Mouse (Mus musculus) kidney, adult 2 months (tissue): ENCODE measurements around the gene Topbp1. TPM values are rescaled to one million over a fixed set of nuclear protein-coding genes. Genes with fewer than 3 reads are reported as not detected.

ENCODE experiments used
- DNase-seq: peaks from one replicate; pipeline ENCODE4 v3.0.0; 2021
- H3K27ac ChIP-seq: fragments of 200-500 bp; 2 replicates; pipeline ENCODE4 v1.5.1; 2012; ENCODE audit warnings: low read depth, low read length, control low read depth, inconsistent platforms; ENCODE audit not compliant: insufficient read depth
- H3K27me3 ChIP-seq: fragments of 200-500 bp; replicated peaks from 2 replicates; pipeline ENCODE4 v1.6.1; 2012; ENCODE audit warnings: mild to moderate bottlenecking, moderate library complexity, low read length, inconsistent platforms; ENCODE audit not compliant: control insufficient read depth, insufficient read depth
- H3K36me3 ChIP-seq: fragments of 200-500 bp; 2 replicates; pipeline ENCODE4 v1.6.1; 2012; ENCODE audit warnings: mild to moderate bottlenecking, moderate library complexity, low read length, inconsistent platforms; ENCODE audit not compliant: control insufficient read depth, insufficient read depth
- H3K4me1 ChIP-seq: fragments of 200-500 bp; 2 replicates; pipeline ENCODE4 v1.6.1; 2011; ENCODE audit warnings: low read length; ENCODE audit not compliant: control insufficient read depth, insufficient read depth
- H3K4me3 ChIP-seq: fragments of 200-500 bp; 2 replicates; pipeline ENCODE4 v1.5.1; 2011; ENCODE audit warnings: mild to moderate bottlenecking, low read depth, low read length, control low read depth; ENCODE audit not compliant: insufficient read depth
- CTCF ChIP-seq: fragments of 200-500 bp; conservative IDR thresholded peaks from 2 replicates; pipeline ENCODE4 v1.5.1; 2011; ENCODE audit warnings: low read depth, mild to moderate bottlenecking, control low read depth, low read length, moderate library complexity, mixed read lengths; ENCODE audit not compliant: insufficient read depth, insufficient read length
- POLR2A ChIP-seq: fragments of 200-500 bp; IDR thresholded peaks from one replicate; pipeline ENCODE4 v1.6.1; 2011; ENCODE audit warnings: low read depth, low read length, control low read depth
- WGBS: fragments of 180-500 bp; shearing (Covaris S2); methylation state at CpG from one replicate; pipeline ENCODE4 v1.1.7; 2018; 5-methylcytosine and 5-hydroxymethylcytosine counted together
- polyA plus RNA-seq: library from polyadenylated mRNA; depleted of rRNA; stranded (reverse); fragments of >200 nt; gene quantifications from 2 replicates; pipeline ENCODE4 v1.2.3, GENCODE M21; 2012

Topbp1 gene
- polyA plus RNA-seq, 1 experiment: 4.4 TPM

DNA sequence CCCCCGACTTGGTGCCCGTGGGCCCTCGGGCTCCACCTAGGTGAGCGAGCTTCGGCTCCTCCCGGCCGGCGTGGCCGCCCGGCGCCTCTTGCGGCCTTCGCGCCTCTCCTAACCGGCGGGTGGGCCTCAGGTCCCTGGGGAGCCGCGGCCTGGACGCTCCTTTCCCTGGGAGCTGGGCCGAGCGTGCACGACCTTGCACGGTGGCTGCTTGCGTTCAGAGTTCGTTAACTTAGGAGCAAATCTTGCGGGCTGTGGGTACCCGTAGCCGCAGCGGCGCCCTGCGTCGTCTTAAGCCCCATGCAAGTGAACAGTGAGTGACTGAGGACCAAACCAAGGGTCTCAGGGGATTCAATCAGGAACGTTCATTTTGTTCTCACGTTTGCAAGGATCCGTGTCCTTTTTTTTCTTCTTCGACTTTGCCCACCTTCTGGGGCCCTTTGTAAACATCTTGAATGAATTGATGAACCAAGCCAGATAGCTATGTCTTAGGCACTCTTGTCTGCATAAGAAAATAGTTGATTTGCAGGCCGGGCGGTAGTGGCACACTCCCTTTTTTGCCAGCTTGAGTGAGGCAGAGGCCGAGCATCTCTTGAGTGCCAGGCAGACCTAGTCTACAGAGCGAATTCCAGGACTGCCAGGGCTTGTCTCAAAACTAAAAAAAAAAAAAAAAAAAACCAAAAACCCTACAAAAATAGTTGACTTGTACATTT is 472 bp downstream of the Topbp1 start:
- Histone ChIP-seq H3K27ac (no peak overlapping the region), H3K36me3 (no peaks in the 10 kb centered on the region), H3K4me3 (peak overlapping the region; percentile 99), H3K4me1 (peaks cover 3% of the 10 kb centered on the region; the same call in 1 of the 2 replicates), H3K27me3 (no peaks in the 10 kb centered on the region)
- no peak for DNase-seq
- no peak for TF ChIP-seq CTCF
- TF ChIP-seq POLR2A: no peak
- 1% methylated on average over 40 of the region's 40 CpGs for WGBS

DNA sequence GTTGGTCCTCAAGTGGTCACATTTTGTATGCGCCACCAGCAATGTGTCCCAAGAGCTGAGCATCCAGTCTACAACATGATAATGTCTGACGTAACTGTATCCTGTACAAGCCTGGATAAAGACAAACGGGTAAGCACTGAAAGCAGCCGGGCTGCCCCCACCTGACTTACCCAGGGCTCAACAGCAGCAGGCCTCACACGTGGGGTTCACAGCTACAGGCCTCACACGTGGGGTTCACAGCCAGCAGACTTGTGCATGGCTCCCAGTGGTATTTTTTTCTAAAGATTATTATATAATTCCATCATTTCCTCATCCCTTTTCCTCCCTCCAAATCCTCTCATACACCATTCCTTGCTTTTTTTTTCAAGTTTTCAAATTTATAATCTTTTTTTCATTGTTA is 4.8 kb downstream of the Topbp1 start:
- no peak overlapping the region for H3K4me3 ChIP-seq
- H3K27me3 ChIP-seq: no peaks in the 10 kb centered on the region
- no peak for TF ChIP-seq POLR2A
- no peak for TF ChIP-seq CTCF
- H3K27ac ChIP-seq: no peak overlapping the region
- 83% methylated on average over 6 of the region's 6 CpGs for WGBS
- H3K4me1 ChIP-seq: peaks cover 3% of the 10 kb centered on the region; the same call in 1 of the 2 replicates
- DNase-seq: no peak
- no peaks in the 10 kb centered on the region for H3K36me3 ChIP-seq

DNA sequence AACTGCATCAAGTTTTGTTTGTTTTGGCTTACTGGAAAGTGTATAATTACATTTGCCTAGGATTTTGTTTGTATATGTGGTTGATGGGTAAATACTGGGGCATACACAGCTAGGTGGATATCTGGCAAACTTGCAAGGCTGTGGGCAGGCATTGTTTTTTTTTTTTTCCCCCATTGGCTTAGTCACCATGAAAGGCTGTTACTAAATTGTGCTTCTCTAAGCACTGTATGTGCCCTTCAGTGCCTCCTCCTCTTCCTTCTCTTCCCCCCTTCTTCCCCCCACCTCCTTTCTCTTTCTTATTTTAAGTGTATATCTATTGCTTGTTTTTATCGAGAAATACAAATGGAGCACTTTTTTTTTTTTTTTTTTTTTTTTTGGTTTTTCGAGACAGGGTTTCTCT is 19.7 kb downstream of the Topbp1 start:
- Histone ChIP-seq H3K4me3 (no peak overlapping the region), H3K27ac (no peak overlapping the region), H3K27me3 (no peaks in the 10 kb centered on the region), H3K4me1 (no peaks in the 10 kb centered on the region), H3K36me3 (peaks cover 8% of the 10 kb centered on the region)
- TF ChIP-seq CTCF: no peak
- DNase-seq: no peak
- WGBS: 82% methylated on average over 1 of the region's 2 CpGs

DNA sequence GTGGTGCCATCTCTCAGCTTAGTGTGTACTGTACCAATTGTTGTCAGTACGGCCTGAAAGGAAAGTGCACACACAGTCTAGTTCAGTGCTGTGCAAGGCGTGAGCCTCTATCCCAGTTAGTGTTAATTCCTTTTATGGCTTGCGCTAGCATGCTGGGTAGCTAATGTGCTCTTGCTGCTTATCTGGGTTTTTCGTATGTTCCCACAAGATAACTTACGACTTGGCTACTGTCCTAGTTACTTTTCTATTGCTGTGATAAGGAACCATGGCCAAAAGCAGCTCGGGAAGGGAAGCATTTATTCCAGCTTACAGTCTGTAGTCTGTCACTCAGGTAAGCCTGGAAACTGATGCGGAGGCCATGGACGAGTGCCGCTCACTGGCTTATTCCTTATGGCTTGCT is 21.4 kb downstream of the Topbp1 start:
- Histone ChIP-seq H3K27me3 (no peaks in the 10 kb centered on the region), H3K36me3 (peaks cover 6% of the 10 kb centered on the region; the same call in 1 of the 2 replicates), H3K27ac (no peak overlapping the region), H3K4me1 (no peaks in the 10 kb centered on the region), H3K4me3 (no peak overlapping the region)
- DNase-seq: no peak
- WGBS: 84% methylated on average over 9 of the region's 9 CpGs
- no peak for TF ChIP-seq POLR2A
- TF ChIP-seq CTCF: no peak

DNA sequence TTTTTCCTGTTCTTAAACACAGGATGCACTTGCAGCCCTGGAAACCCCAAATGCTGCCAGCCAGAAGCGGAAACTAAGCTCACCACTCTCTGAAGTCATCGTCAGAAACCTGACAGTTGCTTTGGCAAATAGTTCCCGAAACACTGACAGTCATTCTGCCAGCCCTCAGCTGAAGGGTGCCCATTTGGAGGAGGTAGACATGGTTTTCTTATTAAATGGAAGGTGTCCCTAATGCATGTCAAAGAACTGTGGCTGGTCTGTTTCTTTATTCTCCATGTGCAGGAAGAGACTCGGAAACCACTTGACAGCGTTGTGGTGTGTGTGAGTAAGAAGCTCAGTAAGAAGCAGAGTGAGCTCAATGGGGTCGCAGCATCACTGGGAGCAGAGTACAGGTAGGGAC is 27.6 kb downstream of the Topbp1 start:
- H3K4me3 ChIP-seq: no peak overlapping the region
- no peak for DNase-seq
- H3K4me1 ChIP-seq: no peaks in the 10 kb centered on the region
- 0 out of 2 replicates have a peak, but pooled peaks cover 2% of the 10 kb centered on the region for H3K36me3 ChIP-seq
- H3K27ac ChIP-seq: no peak overlapping the region
- no peaks in the 10 kb centered on the region for H3K27me3 ChIP-seq
- TF ChIP-seq POLR2A (no peak), CTCF (no peak)
- WGBS: 76% methylated on average over 6 of the region's 6 CpGs

DNA sequence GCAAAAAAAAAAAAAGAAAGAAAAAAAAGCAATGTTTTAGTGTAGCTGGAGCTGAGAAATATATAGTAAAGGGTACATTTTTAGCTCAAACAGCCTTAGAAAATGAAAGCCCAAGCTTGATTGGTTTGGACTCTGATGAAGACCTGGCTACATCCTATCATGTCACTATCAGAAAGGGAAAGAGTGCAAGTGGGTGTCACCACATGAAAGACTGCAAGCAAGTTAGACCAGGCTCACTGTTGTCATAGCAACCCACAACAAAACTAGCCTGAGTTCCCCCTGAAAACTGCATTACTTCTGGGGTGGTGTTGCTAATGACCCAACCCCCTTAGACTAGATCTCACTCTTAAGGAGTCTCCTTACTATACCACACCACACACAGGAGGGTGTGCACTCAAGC is 31.9 kb downstream of the Topbp1 start:
- H3K27ac ChIP-seq: no peak overlapping the region
- DNase-seq: no peak
- no peaks in the 10 kb centered on the region for H3K4me1 ChIP-seq
- H3K4me3 ChIP-seq: no peak overlapping the region
- H3K27me3 ChIP-seq: no peaks in the 10 kb centered on the region
- peaks cover 5% of the 10 kb centered on the region for H3K36me3 ChIP-seq
- TF ChIP-seq CTCF: no peak
- no peak for TF ChIP-seq POLR2A

DNA sequence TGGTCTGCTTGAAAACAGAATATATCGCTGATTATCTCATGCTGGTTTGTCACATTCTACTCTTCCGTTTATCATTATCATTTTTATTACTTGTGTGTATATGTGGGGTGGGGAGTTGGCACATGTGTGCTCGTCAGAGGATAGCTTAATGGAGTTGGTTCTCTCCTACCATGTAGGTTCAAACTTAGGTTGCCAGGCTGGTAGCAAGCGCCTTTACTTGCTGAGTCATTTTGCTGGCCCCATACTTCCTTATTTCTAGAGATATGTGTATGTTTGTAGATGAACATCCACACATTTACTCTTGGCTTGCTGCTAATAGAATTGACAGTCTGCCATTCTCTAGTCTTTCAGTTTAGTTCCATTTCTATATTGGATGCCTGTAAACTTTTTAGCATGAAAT is 42.0 kb downstream of the Topbp1 start:
- no peak overlapping the region for H3K4me3 ChIP-seq
- no peak for DNase-seq
- H3K27ac ChIP-seq: no peak overlapping the region
- no peak for TF ChIP-seq POLR2A
- TF ChIP-seq CTCF: no peak
- no peaks in the 10 kb centered on the region for H3K27me3 ChIP-seq
- no peaks in the 10 kb centered on the region; the same call in 1 of the 2 replicates for H3K36me3 ChIP-seq
- 88% methylated on average over 4 of the region's 4 CpGs for WGBS
- H3K4me1 ChIP-seq: peaks cover 7% of the 10 kb centered on the region; the same call in 1 of the 2 replicates
